15 mouse cellular contexts compared by ENCODE assay signal in the genomic region with DNA sequence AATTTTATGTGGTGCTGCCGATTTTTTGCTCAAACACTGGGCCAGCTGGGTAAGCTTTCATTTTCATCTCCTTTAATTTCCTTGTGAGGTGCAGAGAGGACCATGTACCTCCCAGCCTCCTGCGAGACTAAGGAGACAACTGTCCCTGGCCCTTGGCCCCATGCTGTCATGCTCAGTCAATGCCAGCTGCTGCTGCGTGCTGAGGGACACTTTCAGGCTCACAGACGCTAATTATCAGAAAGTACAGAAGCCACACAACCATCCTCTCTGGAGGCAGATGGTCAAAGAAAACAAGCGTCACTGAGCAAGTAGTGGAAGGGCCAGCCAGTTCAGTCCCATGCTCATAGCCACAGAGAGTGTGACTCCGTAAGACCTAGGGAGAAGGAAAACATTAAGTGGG.
"Had no signal": no experiment of that assay in that cellular context is flagged by ENCODE, and none has a peak within 500 bp of the region (broad histone marks: within the 10 kb centered on the region; RNA-seq: fewer than 3 reads in every experiment).

No protein-coding gene starts in this region.

- ATAC-seq: liver, embryonic 12.5 days; midbrain, embryonic 16.5 days had no signal

- DNase-seq: kidney, postnatal 10 days; kidney, postnatal 4 days; lung, embryonic 14.5 days; lung, postnatal 10 days; lung, postnatal 4 days; right cerebral cortex, adult 18-20 months; right cerebral cortex, postnatal 25 days; thymus, postnatal 4 days had no signal

- H3K27ac ChIP-seq: limb, embryonic 10.5 days; liver, embryonic 12.5 days; midbrain, embryonic 10.5 days; neural tube, embryonic 13.5 days; stomach, postnatal 0 days had no signal

- H3K9ac ChIP-seq: liver, embryonic 12.5 days; lung, embryonic 14.5 days; neural tube, embryonic 13.5 days had no signal

- H3K9me3 ChIP-seq: limb, embryonic 10.5 days; liver, embryonic 12.5 days; midbrain, embryonic 10.5 days; neural tube, embryonic 13.5 days had no signal

- H3K36me3 ChIP-seq: limb, embryonic 10.5 days; liver, embryonic 12.5 days; midbrain, embryonic 10.5 days; neural tube, embryonic 13.5 days had no signal

- H3K4me2 ChIP-seq: liver, embryonic 12.5 days; lung, embryonic 14.5 days; neural tube, embryonic 13.5 days had no signal

- H3K4me1 ChIP-seq: limb, embryonic 10.5 days; liver, embryonic 12.5 days had no signal

- H3K4me3 ChIP-seq: layer of hippocampus, adult 2 months; limb, embryonic 10.5 days; liver, embryonic 12.5 days; midbrain, embryonic 10.5 days; neural tube, embryonic 13.5 days had no signal

- H3K27me3 ChIP-seq: liver, embryonic 12.5 days; neural tube, embryonic 13.5 days had no signal
